Mouse (Mus musculus) forebrain, embryonic 10.5 days (tissue): Measurements from ENCODE around the gene Fgfr2. TPM values are rescaled to one million over a fixed set of nuclear protein-coding genes. Genes with fewer than 3 reads are reported as not detected.

ENCODE experiments used
- DNase-seq: peaks from one replicate; pipeline ENCODE4 v3.0.0-alpha.2; 2017; ENCODE audit warnings: low spot score; ENCODE audit errors: extremely low spot score
- H3K27ac ChIP-seq: fragments of 300-500 bp; sonication (generic); 2 replicates; pipeline ENCODE4 v1.5.1; 2016; ENCODE audit warnings: mild to moderate bottlenecking
- H3K27me3 ChIP-seq: fragments of 300-500 bp; sonication (generic); 2 replicates; pipeline ENCODE4 v1.6.1; 2016; ENCODE audit warnings: mild to moderate bottlenecking; ENCODE audit not compliant: poor library complexity, severe bottlenecking
- H3K36me3 ChIP-seq: fragments of 300-500 bp; sonication (generic); replicated peaks from 2 replicates; pipeline ENCODE4 v1.6.1; 2016; ENCODE audit warnings: mild to moderate bottlenecking, moderate library complexity
- H3K4me1 ChIP-seq: fragments of 300-500 bp; sonication (generic); 2 replicates; pipeline ENCODE4 v1.6.1; 2016
- H3K4me3 ChIP-seq: fragments of 300-500 bp; sonication (generic); 2 replicates; pipeline ENCODE4 v1.5.1; 2016; ENCODE audit warnings: mild to moderate bottlenecking, moderate library complexity
- H3K9me3 ChIP-seq: fragments of 300-500 bp; sonication (generic); 2 replicates; pipeline ENCODE4 v1.6.1; 2016; ENCODE audit warnings: mild to moderate bottlenecking, moderate library complexity
- WGBS: fragments of 180-500 bp; shearing (Covaris S2); methylation state at CpG from one replicate; pipeline ENCODE4 v1.1.7; 2016; 5-methylcytosine and 5-hydroxymethylcytosine counted together
- polyA plus RNA-seq: library from polyadenylated mRNA; unstranded; fragments of >200 nt; fragmentation: Nextera tagmentation; extraction: Ambion mirVana; gene quantifications from 2 replicates; pipeline ENCODE4 v1.2.1, GENCODE M21; 2016

Fgfr2 gene
- polyA plus RNA-seq, 1 experiment from 2014 or later: 55.7 TPM

- no peak for DNase-seq
- no peaks in the 10 kb centered on the region for H3K27me3 ChIP-seq
- WGBS: 93% methylated on average over 4 of the region's 4 CpGs
- H3K36me3 ChIP-seq: no peaks in the 10 kb centered on the region
- no peaks in the 10 kb centered on the region for H3K9me3 ChIP-seq
- H3K4me1 ChIP-seq: peaks cover 16% of the 10 kb centered on the region
- no peak overlapping the region for H3K27ac ChIP-seq
- H3K4me3 ChIP-seq: no peak overlapping the region
Measured at GRCm38 (mm10) chr7:132683923-132684322, 439.2 kb downstream of the Fgfr2 start.

- 81% methylated on average over 3 of the region's 3 CpGs for WGBS
- no peaks in the 10 kb centered on the region for H3K27me3 ChIP-seq
- H3K27ac ChIP-seq: peak overlapping the region; percentile 4; the same call in 1 of the 2 replicates
- no peak for DNase-seq
- no peaks in the 10 kb centered on the region for H3K36me3 ChIP-seq
- H3K4me3 ChIP-seq: no peak overlapping the region
- no peaks in the 10 kb centered on the region for H3K9me3 ChIP-seq
- H3K4me1 ChIP-seq: peaks cover 8% of the 10 kb centered on the region
Measured at GRCm38 (mm10) chr7:132682901-132683300, 440.2 kb downstream of the Fgfr2 start.

GRCm38 (mm10) chr7:132682336-132682735 is 440.8 kb downstream of the Fgfr2 start:
- Histone ChIP-seq H3K4me3 (no peak overlapping the region), H3K9me3 (no peaks in the 10 kb centered on the region), H3K4me1 (0 out of 2 replicates have a peak, but pooled peaks cover 3% of the 10 kb centered on the region), H3K36me3 (no peaks in the 10 kb centered on the region), H3K27ac (no peak overlapping the region), H3K27me3 (no peaks in the 10 kb centered on the region)
- 89% methylated on average over 3 of the region's 3 CpGs for WGBS
- DNase-seq: no peak

DNA sequence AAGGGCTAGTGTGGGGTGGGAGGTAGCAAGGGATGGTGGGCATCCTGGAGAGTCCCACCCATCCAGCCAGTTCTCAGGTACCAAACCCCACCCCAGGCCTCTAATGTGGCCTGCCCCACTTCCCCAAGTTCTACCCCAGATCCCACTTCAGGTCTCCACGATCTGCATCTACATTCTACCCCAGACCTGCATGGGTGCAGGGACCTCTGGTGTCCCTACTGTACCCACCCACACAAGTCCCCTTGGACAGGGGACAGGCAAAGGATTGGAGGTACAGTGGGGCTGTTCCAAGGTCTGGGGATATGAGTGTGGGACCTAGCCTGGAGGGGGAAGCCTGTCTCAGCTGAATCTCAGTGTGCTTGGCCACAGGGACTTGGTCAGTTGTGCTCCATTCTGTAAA is 441.3 kb downstream of the Fgfr2 start:
- Histone ChIP-seq H3K36me3 (no peaks in the 10 kb centered on the region), H3K27ac (0 out of 2 replicates have a peak overlapping the region, but pooled peaks have one; percentile 40), H3K9me3 (no peaks in the 10 kb centered on the region), H3K27me3 (no peaks in the 10 kb centered on the region), H3K4me1 (no peaks in the 10 kb centered on the region), H3K4me3 (no peak overlapping the region)
- DNase-seq: no peak
- 91% methylated on average over 1 of the region's 1 CpGs for WGBS

GRCm38 (mm10) chr7:132681296-132681695 is 441.9 kb downstream of the Fgfr2 start:
- Histone ChIP-seq H3K36me3 (no peaks in the 10 kb centered on the region), H3K27me3 (no peaks in the 10 kb centered on the region), H3K27ac (no peak overlapping the region), H3K4me1 (no peaks in the 10 kb centered on the region), H3K4me3 (no peak overlapping the region), H3K9me3 (no peaks in the 10 kb centered on the region)
- 90% methylated on average over 11 of the region's 11 CpGs for WGBS
- no peak for DNase-seq

DNA sequence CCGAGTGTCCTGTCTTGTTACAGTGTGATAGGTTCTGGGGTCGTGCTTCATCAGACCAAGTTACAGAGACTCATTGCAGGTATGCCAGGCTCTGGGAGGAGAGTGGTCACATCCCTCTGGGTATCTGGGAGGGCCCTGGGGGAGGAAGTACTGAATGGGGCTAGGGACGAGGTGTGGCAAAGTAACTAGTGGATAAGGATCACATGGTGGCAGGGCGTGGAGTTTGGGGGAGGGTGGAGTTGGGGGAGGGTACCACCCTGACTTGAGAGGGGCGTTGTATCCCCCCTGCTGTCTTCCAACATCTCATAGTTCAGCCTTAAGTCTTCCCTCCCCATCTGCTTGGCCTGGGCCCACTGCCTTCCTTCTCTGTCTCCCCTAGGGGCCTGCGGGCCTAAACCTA is 443.6 kb downstream of the Fgfr2 start:
- H3K4me1 ChIP-seq: peaks cover 6% of the 10 kb centered on the region
- no peak overlapping the region for H3K27ac ChIP-seq
- DNase-seq: no peak
- no peak overlapping the region for H3K4me3 ChIP-seq
- H3K9me3 ChIP-seq: no peaks in the 10 kb centered on the region
- peaks cover 9% of the 10 kb centered on the region; the same call in 1 of the 2 replicates for H3K27me3 ChIP-seq
- H3K36me3 ChIP-seq: no peaks in the 10 kb centered on the region
- 82% methylated on average over 6 of the region's 6 CpGs for WGBS

- Histone ChIP-seq H3K27me3 (peaks cover 13% of the 10 kb centered on the region; the same call in 1 of the 2 replicates), H3K9me3 (no peaks in the 10 kb centered on the region), H3K27ac (no peak overlapping the region), H3K4me1 (peaks cover 11% of the 10 kb centered on the region), H3K36me3 (no peaks in the 10 kb centered on the region), H3K4me3 (no peak overlapping the region)
- 80% methylated on average over 4 of the region's 4 CpGs for WGBS
- DNase-seq: no peak
Measured at GRCm38 (mm10) chr7:132679117-132679516, 444.0 kb downstream of the Fgfr2 start.

GRCm38 (mm10) chr7:132675922-132676321 is 447.2 kb downstream of the Fgfr2 start:
- H3K36me3 ChIP-seq: no peaks in the 10 kb centered on the region
- H3K27ac ChIP-seq: no peak overlapping the region
- H3K4me3 ChIP-seq: no peak overlapping the region
- H3K27me3 ChIP-seq: peaks cover 35% of the 10 kb centered on the region
- H3K4me1 ChIP-seq: peaks cover 17% of the 10 kb centered on the region
- DNase-seq: no peak
- H3K9me3 ChIP-seq: no peaks in the 10 kb centered on the region
- WGBS: 81% methylated on average over 2 of the region's 2 CpGs

- Histone ChIP-seq H3K27me3 (peaks cover 53% of the 10 kb centered on the region), H3K9me3 (no peaks in the 10 kb centered on the region), H3K27ac (peak overlapping the region; percentile 58; the same call in 1 of the 2 replicates), H3K4me1 (peaks cover 22% of the 10 kb centered on the region), H3K4me3 (no peak overlapping the region), H3K36me3 (no peaks in the 10 kb centered on the region)
- 55% methylated on average over 17 of the region's 17 CpGs for WGBS
- DNase-seq: peak; percentile 41
Measured at GRCm38 (mm10) chr7:132673931-132674755, 449.0 kb downstream of the Fgfr2 start.

DNA sequence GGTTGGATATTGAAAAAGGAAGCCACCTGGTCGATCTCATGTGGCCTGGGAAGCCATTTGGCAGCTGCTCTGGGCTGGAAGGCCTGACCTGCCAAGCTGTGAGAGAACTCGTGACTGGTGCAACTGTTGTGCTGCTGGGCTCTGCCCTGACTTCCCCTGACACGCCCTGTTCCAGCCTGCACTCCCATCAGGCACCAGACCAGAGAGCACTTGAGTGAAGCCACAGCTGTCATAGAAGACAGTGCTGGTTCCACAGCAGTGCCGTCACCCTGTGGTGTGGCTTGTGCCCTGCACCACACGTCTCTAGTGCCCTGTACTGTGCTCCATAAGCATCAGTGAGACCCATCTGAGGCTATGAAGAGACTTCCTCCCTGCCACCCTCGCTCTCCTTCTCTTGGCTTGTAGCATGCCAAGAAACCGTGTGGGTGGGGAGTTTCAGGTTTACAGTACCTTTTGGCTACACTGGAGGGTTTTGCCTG is 450.6 kb downstream of the Fgfr2 start:
- no peaks in the 10 kb centered on the region for H3K9me3 ChIP-seq
- DNase-seq: no peak
- no peaks in the 10 kb centered on the region for H3K36me3 ChIP-seq
- H3K4me1 ChIP-seq: peaks cover 26% of the 10 kb centered on the region
- peaks cover 69% of the 10 kb centered on the region for H3K27me3 ChIP-seq
- no peak overlapping the region for H3K4me3 ChIP-seq
- H3K27ac ChIP-seq: 0 out of 2 replicates have a peak overlapping the region, but pooled peaks have one; percentile 35
- 80% methylated on average over 7 of the region's 7 CpGs for WGBS

DNA sequence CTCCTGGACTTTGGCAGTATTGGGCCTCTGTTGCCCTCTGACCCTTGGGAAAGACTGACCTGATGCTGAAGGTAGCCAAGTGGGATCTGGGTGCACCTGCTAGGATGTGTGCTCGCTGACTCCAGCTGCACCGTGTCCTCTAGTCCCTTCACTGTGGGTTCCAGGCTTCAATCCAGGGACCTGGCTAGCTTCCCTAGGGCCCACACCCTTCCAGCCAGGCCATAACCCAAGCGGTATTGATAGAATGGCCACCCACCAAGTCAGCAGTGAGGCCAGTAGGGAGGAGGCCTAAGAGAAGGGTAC is 452.3 kb downstream of the Fgfr2 start:
- H3K27ac ChIP-seq: no peak overlapping the region
- no peak overlapping the region for H3K4me3 ChIP-seq
- H3K9me3 ChIP-seq: no peaks in the 10 kb centered on the region
- 95% methylated on average over 3 of the region's 3 CpGs for WGBS
- H3K4me1 ChIP-seq: peaks cover 37% of the 10 kb centered on the region
- no peak for DNase-seq
- no peaks in the 10 kb centered on the region for H3K36me3 ChIP-seq
- H3K27me3 ChIP-seq: peaks cover 83% of the 10 kb centered on the region

GRCm38 (mm10) chr7:132669999-132670862 is 452.9 kb downstream of the Fgfr2 start:
- H3K36me3 ChIP-seq: no peaks in the 10 kb centered on the region
- H3K4me3 ChIP-seq: no peak overlapping the region
- H3K27me3 ChIP-seq: peaks cover 82% of the 10 kb centered on the region
- peaks cover 43% of the 10 kb centered on the region for H3K4me1 ChIP-seq
- WGBS: 93% methylated on average over 20 of the region's 20 CpGs
- H3K27ac ChIP-seq: no peak overlapping the region; the same call in 1 of the 2 replicates
- no peaks in the 10 kb centered on the region for H3K9me3 ChIP-seq
- DNase-seq: no peak

DNA sequence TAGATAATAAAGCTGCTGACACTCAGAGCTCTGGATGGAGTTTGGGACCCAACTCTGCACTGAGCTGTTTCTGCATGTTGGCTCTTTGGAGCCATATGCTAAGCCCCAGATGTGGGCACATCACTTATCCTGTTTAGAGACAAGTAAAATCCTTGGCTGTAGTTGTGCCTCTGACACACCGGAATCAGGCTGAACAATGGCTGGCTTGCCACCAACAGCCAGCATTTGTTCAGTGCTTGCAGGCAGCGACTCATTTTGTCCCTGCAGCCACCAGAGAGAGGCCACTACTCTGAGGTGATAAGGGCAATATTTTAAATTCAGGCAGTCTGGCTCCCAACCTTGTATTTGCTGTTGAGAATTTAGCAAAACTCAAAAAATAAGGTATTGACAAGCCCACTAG is 454.5 kb downstream of the Fgfr2 start:
- Histone ChIP-seq H3K9me3 (no peaks in the 10 kb centered on the region), H3K4me1 (peaks cover 44% of the 10 kb centered on the region), H3K27me3 (peaks cover 87% of the 10 kb centered on the region), H3K36me3 (no peaks in the 10 kb centered on the region), H3K27ac (no peak overlapping the region), H3K4me3 (no peak overlapping the region)
- 69% methylated on average over 2 of the region's 2 CpGs for WGBS
- no peak for DNase-seq
